Mouse (Mus musculus) forebrain, embryonic 16.5 days (tissue): Measurements from ENCODE around the gene Foxp1. TPM values are rescaled to one million over a fixed set of nuclear protein-coding genes. Genes with fewer than 3 reads are reported as not detected.

ENCODE experiments used
- ATAC-seq: fragments of 200-750 bp; cut with Nextera tagmentation; 2 replicates; pipeline ENCODE4 v1.8.0; 2017; ENCODE audit warnings: mild to moderate bottlenecking, moderate library complexity
- H3K27ac ChIP-seq: fragments of 300-500 bp; sonication (generic); 2 replicates; pipeline ENCODE4 v1.5.1; 2014; ENCODE audit warnings: low read length, control low read depth
- H3K27me3 ChIP-seq: fragments of 300-500 bp; sonication (generic); replicated peaks from 2 replicates; pipeline ENCODE4 v1.6.1; 2014; ENCODE audit warnings: low read length; ENCODE audit not compliant: control insufficient read depth, insufficient read depth
- H3K36me3 ChIP-seq: fragments of 300-500 bp; sonication (generic); 2 replicates; pipeline ENCODE4 v1.6.1; 2014; ENCODE audit not compliant: control insufficient read depth, insufficient read depth
- H3K4me1 ChIP-seq: fragments of 300-500 bp; sonication (generic); replicated peaks from 2 replicates; pipeline ENCODE4 v1.6.1; 2014; ENCODE audit warnings: low read length; ENCODE audit not compliant: control insufficient read depth, insufficient read depth
- H3K4me2 ChIP-seq: fragments of 300-500 bp; sonication (generic); 2 replicates; pipeline ENCODE4 v1.6.1; 2014; ENCODE audit warnings: mild to moderate bottlenecking, low read length, control low read depth
- H3K4me3 ChIP-seq: fragments of 300-500 bp; sonication (generic); replicated peaks from 2 replicates; pipeline ENCODE4 v1.5.1; 2014; ENCODE audit warnings: mild to moderate bottlenecking, low read length, control low read depth
- H3K9ac ChIP-seq: fragments of 300-500 bp; sonication (generic); replicated peaks from 2 replicates; pipeline ENCODE4 v1.6.1; 2014; ENCODE audit warnings: low read depth, low read length, control low read depth
- H3K9me3 ChIP-seq: fragments of 300-500 bp; sonication (generic); 2 replicates; pipeline ENCODE4 v1.6.1; 2016; ENCODE audit warnings: low read length; ENCODE audit not compliant: control insufficient read depth
- WGBS: fragments of 180-500 bp; shearing (Covaris S2); extraction: QIAGEN DNeasy Blood & Tissue Kit; methylation state at CpG from one replicate; pipeline ENCODE4 v1.1.7; 2014; 5-methylcytosine and 5-hydroxymethylcytosine counted together
- polyA plus RNA-seq: library from polyadenylated mRNA; unstranded; fragments of >200 nt; fragmentation: Nextera tagmentation; extraction: Ambion mirVana; gene quantifications from 2 replicates; pipeline ENCODE4 v1.2.1, GENCODE M21; 2015

The Foxp1 gene
- polyA plus RNA-seq, 1 experiment from 2014 or later = 123 TPM

- H3K27me3 ChIP-seq = no peaks in the 10 kb centered on the region
- WGBS = 88% methylated on average over 8 of the region's 8 CpGs
- H3K9ac ChIP-seq = no peak overlapping the region
- H3K4me1 ChIP-seq = peaks cover 2% of the 10 kb centered on the region; the same call in 1 of the 2 replicates
- no peak overlapping the region for H3K4me3 ChIP-seq
- H3K4me2 ChIP-seq = no peak overlapping the region
- no peak for ATAC-seq
- H3K9me3 ChIP-seq = no peaks in the 10 kb centered on the region
- H3K27ac ChIP-seq = no peak overlapping the region
- H3K36me3 ChIP-seq = no peaks in the 10 kb centered on the region
These were observed 286.9 kb downstream of the Foxp1 start for GRCm38 (mm10) chr6:99235588-99235987.

- H3K4me1 ChIP-seq = peaks cover 2% of the 10 kb centered on the region; the same call in 1 of the 2 replicates
- WGBS = 31% methylated on average over 10 of the region's 10 CpGs
- ATAC-seq = no peak
- no peaks in the 10 kb centered on the region for H3K36me3 ChIP-seq
- no peak overlapping the region for H3K27ac ChIP-seq
- no peaks in the 10 kb centered on the region for H3K9me3 ChIP-seq
- no peaks in the 10 kb centered on the region for H3K27me3 ChIP-seq
- no peak overlapping the region for H3K4me3 ChIP-seq
- H3K4me2 ChIP-seq = no peak overlapping the region
- no peak overlapping the region for H3K9ac ChIP-seq
These were observed 289.1 kb downstream of the Foxp1 start for GRCm38 (mm10) chr6:99233411-99233810.

- Histone ChIP-seq H3K4me2 (no peak overlapping the region), H3K9ac (no peak overlapping the region), H3K27ac (no peak overlapping the region), H3K9me3 (no peaks in the 10 kb centered on the region), H3K4me3 (no peak overlapping the region), H3K4me1 (peaks cover 2% of the 10 kb centered on the region; the same call in 1 of the 2 replicates), H3K27me3 (no peaks in the 10 kb centered on the region), H3K36me3 (no peaks in the 10 kb centered on the region)
- WGBS = 81% methylated on average over 6 of the region's 6 CpGs
- no peak for ATAC-seq
These were observed 294.1 kb downstream of the Foxp1 start for GRCm38 (mm10) chr6:99228336-99228870.

GRCm38 (mm10) chr6:99221147-99221546 lies 301.4 kb downstream of the Foxp1 start:
- WGBS = 89% methylated on average over 5 of the region's 5 CpGs
- Histone ChIP-seq H3K4me3 (no peak overlapping the region), H3K36me3 (no peaks in the 10 kb centered on the region), H3K9me3 (no peaks in the 10 kb centered on the region), H3K9ac (no peak overlapping the region), H3K4me1 (0 out of 2 replicates have a peak, but pooled peaks cover 5% of the 10 kb centered on the region), H3K4me2 (no peak overlapping the region), H3K27ac (no peak overlapping the region), H3K27me3 (no peaks in the 10 kb centered on the region)
- no peak for ATAC-seq

- 96% methylated on average over 3 of the region's 3 CpGs for WGBS
- Histone ChIP-seq H3K4me1 (0 out of 2 replicates have a peak, but pooled peaks cover 5% of the 10 kb centered on the region), H3K27ac (no peak overlapping the region), H3K27me3 (no peaks in the 10 kb centered on the region), H3K4me3 (no peak overlapping the region), H3K4me2 (no peak overlapping the region), H3K9me3 (no peaks in the 10 kb centered on the region), H3K36me3 (no peaks in the 10 kb centered on the region), H3K9ac (no peak overlapping the region)
- ATAC-seq = no peak
These were observed 302.0 kb downstream of the Foxp1 start for GRCm38 (mm10) chr6:99220472-99220871.

- no peaks in the 10 kb centered on the region for H3K27me3 ChIP-seq
- no peaks in the 10 kb centered on the region for H3K36me3 ChIP-seq
- no peak overlapping the region for H3K4me3 ChIP-seq
- WGBS = 68% methylated on average over 2 of the region's 2 CpGs
- no peak overlapping the region for H3K4me2 ChIP-seq
- no peak for ATAC-seq
- no peaks in the 10 kb centered on the region for H3K9me3 ChIP-seq
- H3K27ac ChIP-seq = no peak overlapping the region
- H3K4me1 ChIP-seq = 0 out of 2 replicates have a peak, but pooled peaks cover 5% of the 10 kb centered on the region
- no peak overlapping the region for H3K9ac ChIP-seq
These were observed 304.7 kb downstream of the Foxp1 start for GRCm38 (mm10) chr6:99217846-99218245.

- Histone ChIP-seq H3K4me3 (no peak overlapping the region), H3K27me3 (no peaks in the 10 kb centered on the region), H3K4me1 (0 out of 2 replicates have a peak, but pooled peaks cover 5% of the 10 kb centered on the region), H3K36me3 (no peaks in the 10 kb centered on the region), H3K9ac (no peak overlapping the region), H3K4me2 (no peak overlapping the region), H3K9me3 (no peaks in the 10 kb centered on the region), H3K27ac (no peak overlapping the region)
- WGBS = 61% methylated on average over 5 of the region's 7 CpGs
- no peak for ATAC-seq
These were observed 305.4 kb downstream of the Foxp1 start for GRCm38 (mm10) chr6:99217155-99217554.

- no peak for ATAC-seq
- WGBS = 89% methylated on average over 4 of the region's 4 CpGs
- Histone ChIP-seq H3K4me1 (0 out of 2 replicates have a peak, but pooled peaks cover 3% of the 10 kb centered on the region), H3K9ac (no peak overlapping the region), H3K4me3 (no peak overlapping the region), H3K36me3 (no peaks in the 10 kb centered on the region), H3K27ac (no peak overlapping the region), H3K9me3 (no peaks in the 10 kb centered on the region), H3K27me3 (no peaks in the 10 kb centered on the region), H3K4me2 (no peak overlapping the region)
These were observed 310.1 kb downstream of the Foxp1 start for GRCm38 (mm10) chr6:99212461-99212860.

- H3K36me3 ChIP-seq = no peaks in the 10 kb centered on the region
- H3K4me3 ChIP-seq = no peak overlapping the region
- H3K27ac ChIP-seq = no peak overlapping the region
- H3K27me3 ChIP-seq = no peaks in the 10 kb centered on the region
- 81% methylated on average over 5 of the region's 5 CpGs for WGBS
- H3K4me2 ChIP-seq = no peak overlapping the region
- H3K4me1 ChIP-seq = 0 out of 2 replicates have a peak, but pooled peaks cover 2% of the 10 kb centered on the region
- ATAC-seq = no peak
- no peaks in the 10 kb centered on the region for H3K9me3 ChIP-seq
- H3K9ac ChIP-seq = no peak overlapping the region
These were observed 310.7 kb downstream of the Foxp1 start for GRCm38 (mm10) chr6:99211663-99212333.
